13 mouse cellular contexts compared by ENCODE assay signal in genomic region chr15:84593514-84593913, GRCm38 (mm10). TPM values are rescaled to one million over a fixed set of nuclear protein-coding genes. Genes with fewer than 3 reads are reported as not detected.
DNase-seq lines count a peak whose midpoint lies in the region; ATAC-seq and TF ChIP-seq lines count a peak whose summit lies in the region.
"Had no signal": no experiment of that assay in that cellular context is flagged by ENCODE, and none has a peak within 500 bp of the region (broad histone marks: within the 10 kb centered on the region; RNA-seq: fewer than 3 reads in every experiment).

No protein-coding gene starts in this region.

- 5% methylated on average over 9 of the region's 9 CpGs for WGBS in midbrain, embryonic 14.5 days

- no peak overlapping the region for H3K27ac ChIP-seq in layer of hippocampus, adult 2 months
- H3K27ac ChIP-seq in midbrain, embryonic 14.5 days (replicated peaks; ENCODE audit: low read depth, low read length): 0 out of 2 replicates have a peak overlapping the region, but pooled peaks have one; percentile 37
- H3K27ac ChIP-seq: heart, embryonic 13.5 days had no signal

- DNase-seq in layer of hippocampus, adult 2 months (ENCODE audit: low spot score in 2 of 2): no peak
- no peak for DNase-seq in layer of hippocampus, postnatal 10 days (ENCODE audit: low spot score in 2 of 2)
- peak; percentile 28 for DNase-seq in R1 (ENCODE audit: low read depth, low spot score)
- DNase-seq in embryo, embryonic 11.5 days (ENCODE audit: low read depth, low spot score): peak; percentile 31
- peak; percentile 74 for DNase-seq in midbrain, embryonic 14.5 days
- DNase-seq in left cerebral cortex, adult 11 months (ENCODE audit: low spot score): no peak
- DNase-seq in urinary bladder, postnatal 25 days (ENCODE audit: low spot score): no peak
- DNase-seq: cerebellum, postnatal 36 days; kidney, postnatal 25 days; right cerebral cortex, postnatal 4 days had no signal

- no peak overlapping the region for H3K9ac ChIP-seq in midbrain, embryonic 14.5 days (replicated peaks; ENCODE audit: low read length)
- H3K9ac ChIP-seq: heart, embryonic 13.5 days had no signal

- no peak overlapping the region for H3K4me3 ChIP-seq in layer of hippocampus, adult 2 months
- H3K4me3 ChIP-seq in midbrain, embryonic 14.5 days (replicated peaks; ENCODE audit: low read depth, low read length): no peak overlapping the region
- H3K4me3 ChIP-seq: heart, embryonic 13.5 days had no signal

- H3K4me2 ChIP-seq in midbrain, embryonic 14.5 days (ENCODE audit: low read length): no peak overlapping the region
- H3K4me2 ChIP-seq: heart, embryonic 13.5 days had no signal

- H3K27me3 ChIP-seq in midbrain, embryonic 14.5 days (ENCODE audit: control insufficient read depth, insufficient read depth, low read length): no peaks in the 10 kb centered on the region

- no peaks in the 10 kb centered on the region for H3K36me3 ChIP-seq in midbrain, embryonic 14.5 days (ENCODE audit: control insufficient read depth, insufficient read depth, low read length)
- H3K36me3 ChIP-seq: heart, embryonic 13.5 days had no signal

- no peaks in the 10 kb centered on the region for H3K9me3 ChIP-seq in midbrain, embryonic 14.5 days (ENCODE audit: control insufficient read depth, low read length)
- H3K9me3 ChIP-seq: heart, embryonic 13.5 days had no signal

- peak; percentile 54 for TF ChIP-seq CTCF in layer of hippocampus, adult 2 months (conservative IDR thresholded peaks at IDR 0.05)

- H3K4me1 ChIP-seq in midbrain, embryonic 14.5 days (ENCODE audit: control insufficient read depth, insufficient read depth, low read length): peaks cover 34% of the 10 kb centered on the region

- ATAC-seq in midbrain, embryonic 14.5 days (ENCODE audit: low FRiP score, low TSS enrichment): peak; percentile 31; the same call in 1 of the 2 replicates
- ATAC-seq in inflammation-experienced regulatory T-cells, adult 6 months: no peak
- ATAC-seq: forebrain, embryonic 16.5 days had no signal

RNA-seq across cellular contexts. Expression of gene Rtl6, which starts 35.9 kb away (rescaled TPM):
- 10 to 100 TPM; 55.2 to 56.7 TPM for total RNA-seq in layer of hippocampus, adult 2 months (2021)
- total RNA-seq in layer of hippocampus, postnatal 10 days (2021): 10 to 100 TPM; 60.6 to 65.2 TPM
- 41.2 and 43.2 TPM in 2 replicates for polyA plus RNA-seq in midbrain, embryonic 14.5 days (2014; fragmentation: Nextera tagmentation; extraction: Ambion mirVana)
- polyA plus RNA-seq in inflammation-experienced regulatory T-cells, adult 6 months (2017; shearing (Covaris generic)): 1 to 10 TPM; 1.3 to 2.0 (median 1.8) TPM

Comparison
In these comparisons a context has a peak if more than half of its experiments do, and no peak if none do; other contexts are left out.
1. DNase-seq: peak in R1 (single experiment), embryo, embryonic 11.5 days (single experiment) and midbrain, embryonic 14.5 days (single experiment); none in layer of hippocampus, adult 2 months (0 of 2), layer of hippocampus, postnatal 10 days (0 of 2), left cerebral cortex, adult 11 months (single experiment) and urinary bladder, postnatal 25 days (single experiment).